Mouse (Mus musculus): Measurements from ENCODE around the gene Zfp212. TPM values are rescaled to one million over a fixed set of nuclear protein-coding genes. Genes with fewer than 3 reads are reported as not detected.

Zfp212 gene
- total RNA-seq, 1 experiment, result 10.1 TPM

DNA sequence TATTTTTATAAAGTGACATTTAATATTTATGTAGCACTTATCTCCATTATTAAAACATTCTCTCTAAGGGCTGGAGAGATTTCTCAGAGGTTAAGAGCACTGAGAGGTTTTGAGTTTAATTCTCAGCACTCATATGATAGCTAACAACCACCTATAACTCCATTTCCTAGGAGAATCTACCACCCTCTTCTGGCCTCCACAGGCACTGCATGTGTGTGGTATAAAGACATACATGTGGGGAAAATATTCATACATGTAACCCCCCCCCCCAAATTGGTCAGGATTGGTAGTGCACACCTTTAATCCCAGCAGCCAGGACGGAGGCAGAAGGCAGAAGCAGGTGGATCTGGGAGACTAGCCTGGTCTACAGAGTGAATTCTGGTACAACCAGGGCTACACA lies 54.3 kb downstream of the Zfp212 start:
- Histone ChIP-seq H3K4me1 (ENCODE audit: control insufficient read depth in 2 of 2, insufficient read depth in 2 of 2, low read length in 2 of 2, poor library complexity in 1 of 2) (no peaks in the 10 kb centered on the region), H3K27ac (ENCODE audit: insufficient read depth, low read depth, low read length, poor library complexity, severe bottlenecking) (no peak overlapping the region), H3K36me3 (ENCODE audit: control insufficient read depth, insufficient read depth, low read length, poor library complexity, severe bottlenecking) (no peaks in the 10 kb centered on the region), H3K9ac (ENCODE audit: insufficient read depth, low read depth, low read length, poor library complexity, severe bottlenecking) (no peak overlapping the region), H3K4me3 (ENCODE audit: insufficient read depth in 1 of 2, low read depth in 1 of 2, low read length in 2 of 2, poor library complexity in 1 of 2, severe bottlenecking in 1 of 2) (no peak overlapping the region), H3K9me3 (ENCODE audit: control insufficient read depth, insufficient read depth, low read depth, low read length) (no peaks in the 10 kb centered on the region)
- no peak for TF ChIP-seq CHD2 (IDR thresholded peaks at IDR 0.05; ENCODE audit: low read depth, low read length)
- no peak for TF ChIP-seq ZNF384 (IDR thresholded peaks at IDR 0.05; ENCODE audit: low read depth, low read length)
- no peak for TF ChIP-seq ZC3H11A (IDR thresholded peaks at IDR 0.05; ENCODE audit: borderline replicate concordance, low read depth, low read length)
- no peak for TF ChIP-seq HCFC1 (IDR thresholded peaks at IDR 0.05; ENCODE audit: borderline replicate concordance, insufficient read depth, low read length)
- TF ChIP-seq MAFK (IDR thresholded peaks at IDR 0.05; ENCODE audit: insufficient read depth, low read depth, low read length), result no peak
- DNase-seq (ENCODE audit: low read depth, low spot score), result no peak
- in situ Hi-C loops (cut with MboI; ENCODE audit: low sequenced_read_pairs in 2 of 2, unreplicated experiment in 2 of 2), result no loop called here

DNA sequence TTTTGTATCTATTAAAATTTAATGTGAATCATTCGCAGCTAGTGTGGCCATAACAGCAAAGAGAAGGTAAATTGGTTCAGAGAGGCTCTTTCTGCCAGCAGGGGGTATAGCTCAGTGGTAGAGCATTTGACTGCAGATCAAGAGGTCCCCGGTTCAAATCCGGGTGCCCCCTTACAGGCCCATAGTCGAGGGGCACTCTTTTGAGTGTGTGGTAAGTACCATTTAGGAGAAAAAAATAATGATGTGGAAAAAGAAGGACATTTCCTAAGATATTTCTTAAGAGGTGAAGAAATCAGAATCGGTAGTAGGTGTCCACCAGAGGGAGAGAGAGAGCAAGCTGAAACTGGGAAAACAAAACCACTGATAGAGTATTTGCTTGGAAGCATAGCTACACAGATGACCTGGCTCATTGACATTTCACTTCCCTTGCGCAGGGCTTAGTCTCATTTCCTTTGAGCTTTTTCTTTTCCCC lies 58.7 kb downstream of the Zfp212 start:
- no peaks in the 10 kb centered on the region for H3K36me3 ChIP-seq (ENCODE audit: control insufficient read depth, insufficient read depth, low read length, poor library complexity, severe bottlenecking)
- DNase-seq (ENCODE audit: low read depth, low spot score), result peak; percentile 77
- H3K9ac ChIP-seq (ENCODE audit: insufficient read depth, low read depth, low read length, poor library complexity, severe bottlenecking), result no peak overlapping the region
- in situ Hi-C loops (cut with MboI; ENCODE audit: low sequenced_read_pairs in 2 of 2, unreplicated experiment in 2 of 2), result no loop called here
- H3K27ac ChIP-seq (ENCODE audit: insufficient read depth, low read depth, low read length, poor library complexity, severe bottlenecking), result no peak overlapping the region
- no peak for TF ChIP-seq ZC3H11A (IDR thresholded peaks at IDR 0.05; ENCODE audit: borderline replicate concordance, low read depth, low read length)
- no peak for TF ChIP-seq HCFC1 (IDR thresholded peaks at IDR 0.05; ENCODE audit: borderline replicate concordance, insufficient read depth, low read length)
- no peak; the same call in 1 of the 2 replicates for TF ChIP-seq ZNF384 (IDR thresholded peaks at IDR 0.05; ENCODE audit: low read depth, low read length)
- TF ChIP-seq CHD2 (IDR thresholded peaks at IDR 0.05; ENCODE audit: low read depth, low read length), result no peak
- peak; percentile 88 for TF ChIP-seq MAFK (IDR thresholded peaks at IDR 0.05; ENCODE audit: insufficient read depth, low read depth, low read length)
- no peaks in the 10 kb centered on the region for H3K9me3 ChIP-seq (ENCODE audit: control insufficient read depth, insufficient read depth, low read depth, low read length)
- H3K4me1 ChIP-seq (ENCODE audit: control insufficient read depth in 2 of 2, insufficient read depth in 2 of 2, low read length in 2 of 2, poor library complexity in 1 of 2), result peaks cover 0 to 2% of the 10 kb centered on the region in 2 experiments; a peak in 1 of 4 replicates
- H3K4me3 ChIP-seq (ENCODE audit: insufficient read depth in 1 of 2, low read depth in 1 of 2, low read length in 2 of 2, poor library complexity in 1 of 2, severe bottlenecking in 1 of 2), result no peak overlapping the region

Other genes starting within 250 kb of the Zfp212 start
- gene Pdia4, start 107.0 kb upstream of the Zfp212 start, total RNA-seq (2012; rRNA removed), result 429 and 516 TPM in 2 replicates
- 2.0 and 2.2 TPM in 2 replicates for gene Zfp786, start 89.6 kb upstream of the Zfp212 start, total RNA-seq (2012; rRNA removed)
- gene Zfp398, start 84.8 kb upstream of the Zfp212 start, total RNA-seq (2012; rRNA removed), result 3.8 and 4.3 TPM in 2 replicates
- 4.9 and 6.3 TPM in 2 replicates for gene Zfp282, start 43.3 kb upstream of the Zfp212 start, total RNA-seq (2012; rRNA removed)
- 8.6 and 10.9 TPM in 2 replicates for gene Zfp956, start 32.9 kb downstream of the Zfp212 start, total RNA-seq (2012; rRNA removed)
- gene Zfp777, start 128.4 kb downstream of the Zfp212 start, total RNA-seq (2012; rRNA removed), result 13.9 and 18.2 TPM in 2 replicates
- gene Zfp746, start 166.1 kb downstream of the Zfp212 start, total RNA-seq (2012; rRNA removed), result 14.1 and 14.8 TPM in 2 replicates